Mouse (Mus musculus) left cerebral cortex, postnatal 4 days (tissue): ENCODE results near the gene Cd24a. TPM values are rescaled to one million over a fixed set of nuclear protein-coding genes. Genes with fewer than 3 reads are reported as not detected.

Experiments used
- DNase-seq: peaks from one replicate; pipeline ENCODE4 v3.0.0-alpha.2; 2022
- intact Hi-C: fragments of 180-260 bp; cut with DNase I; formaldehyde crosslinking; loops from one replicate; pipeline ENCODE4 v1.15.1; 2025
- total RNA-seq, 2 experiments: library from RNA; stranded (reverse); gene quantifications; 2 replicates each; pipeline ENCODE4 v1.2.3; 2021

Gene Cd24a
- total RNA-seq, 2 experiments from 2014 or later, result 535 to 639 TPM

GRCm38 (mm10) chr10:43579381-43580261, 1.5 kb downstream of the Cd24a start:
- DNase-seq, result peak; percentile 58
- intact Hi-C loops, result loop anchor here (5.0 to 10.0 kb wide), 3 partner anchors 155 to 495 kb away; partner anchors contain the start of genes Qrsl1 and Rtn4ip1

GRCm38 (mm10) chr10:43580649-43581078, 2.6 kb downstream of the Cd24a start:
- DNase-seq, result peak; percentile 71
- intact Hi-C loops, result no loop called here

- intact Hi-C loops, result no loop called here
- no peak for DNase-seq
These were observed 3.2 kb downstream of the Cd24a start for GRCm38 (mm10) chr10:43581260-43581659.

- intact Hi-C loops, result no loop called here
These were observed 6.5 kb downstream of the Cd24a start for GRCm38 (mm10) chr10:43584538-43584937.

GRCm38 (mm10) chr10:43588470-43589177, 10.5 kb downstream of the Cd24a start:
- intact Hi-C loops, result no loop called here
- no peak for DNase-seq

More at GRCm38 (mm10) chr10:43584538-43584937, 6.5 kb downstream of the Cd24a start:
- DNase-seq, result no peak

GRCm38 (mm10) chr10:43591477-43591876, 13.4 kb downstream of the Cd24a start:
- DNase-seq, result no peak
- intact Hi-C loops, result no loop called here

- no peak for DNase-seq
- intact Hi-C loops, result no loop called here
These were observed 15.1 kb downstream of the Cd24a start for GRCm38 (mm10) chr10:43593182-43593581.

GRCm38 (mm10) chr10:43594187-43594586, 16.1 kb downstream of the Cd24a start:
- DNase-seq, result no peak
- intact Hi-C loops, result no loop called here

GRCm38 (mm10) chr10:43594894-43595293, 16.8 kb downstream of the Cd24a start:
- no peak for DNase-seq

GRCm38 (mm10) chr10:43598067-43598726, 20.1 kb downstream of the Cd24a start:
- intact Hi-C loops, result no loop called here
- no peak for DNase-seq

More at GRCm38 (mm10) chr10:43594894-43595293, 16.8 kb downstream of the Cd24a start:
- intact Hi-C loops, result no loop called here

- DNase-seq, result no peak
- intact Hi-C loops, result no loop called here
These were observed 23.0 kb downstream of the Cd24a start for GRCm38 (mm10) chr10:43601039-43601438.

- intact Hi-C loops, result no loop called here
- no peak for DNase-seq
These were observed 23.7 kb downstream of the Cd24a start for GRCm38 (mm10) chr10:43601511-43602396.

- no peak for DNase-seq
- intact Hi-C loops, result no loop called here
These were observed 26.0 kb downstream of the Cd24a start for GRCm38 (mm10) chr10:43603975-43604686.

- DNase-seq, result no peak
- intact Hi-C loops, result no loop called here
These were observed 26.7 kb downstream of the Cd24a start for GRCm38 (mm10) chr10:43604687-43605250.

GRCm38 (mm10) chr10:43605901-43606300, 27.8 kb downstream of the Cd24a start:
- intact Hi-C loops, result no loop called here
- DNase-seq, result no peak

- intact Hi-C loops, result no loop called here
- no peak for DNase-seq
These were observed 31.4 kb downstream of the Cd24a start for GRCm38 (mm10) chr10:43609507-43609906.

GRCm38 (mm10) chr10:43609958-43610357, 31.9 kb downstream of the Cd24a start:
- no peak for DNase-seq
- intact Hi-C loops, result no loop called here

- intact Hi-C loops, result no loop called here
- no peak for DNase-seq
These were observed 33.0 kb downstream of the Cd24a start for GRCm38 (mm10) chr10:43611081-43611480.

GRCm38 (mm10) chr10:43619059-43619531, 41.0 kb downstream of the Cd24a start:
- DNase-seq, result peak; percentile 24
- intact Hi-C loops, result no loop called here
